In the genomic region with DNA sequence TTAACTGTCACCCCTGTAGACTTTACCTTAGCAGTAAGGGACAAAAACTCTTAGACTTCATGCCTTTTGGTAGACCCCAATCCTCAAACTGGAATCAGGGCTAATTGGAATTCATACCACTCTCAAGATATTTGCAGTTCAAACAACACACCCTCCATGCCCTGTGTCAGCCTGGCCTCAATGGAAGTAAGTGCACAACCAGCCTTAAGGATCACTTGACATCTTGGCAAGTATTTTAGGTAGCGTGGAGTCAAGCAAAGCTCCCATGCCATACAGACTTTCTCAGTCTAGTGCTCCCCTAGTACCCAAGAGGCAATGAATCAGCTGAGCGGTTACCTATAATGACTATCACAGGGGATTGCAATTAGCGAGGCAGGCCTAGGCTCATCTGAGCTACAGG, we compare ENCODE assay signal across 16 mouse cellular contexts. TPM values are rescaled to one million over a fixed set of nuclear protein-coding genes. Genes with fewer than 3 reads are reported as not detected.
DNase-seq lines count a peak whose midpoint lies in the region; ATAC-seq and TF ChIP-seq lines count a peak whose summit lies in the region.
"Had no signal": no experiment of that assay in that cellular context is flagged by ENCODE, and none has a peak within 500 bp of the region (broad histone marks: within the 10 kb centered on the region; RNA-seq: fewer than 3 reads in every experiment).

No protein-coding gene starts in this region.

- H3K4me1 ChIP-seq in erythroblast, embryonic 14.5 days (ENCODE audit: control insufficient read depth) = peaks cover 40% of the 10 kb centered on the region
- peaks cover 26% of the 10 kb centered on the region for H3K4me1 ChIP-seq in kidney, embryonic 15.5 days
- H3K4me1 ChIP-seq in ES-Bruce4 (ENCODE audit: control insufficient read depth, insufficient read depth, low read length) = no peaks in the 10 kb centered on the region
- peaks cover 30% of the 10 kb centered on the region for H3K4me1 ChIP-seq in liver, embryonic 15.5 days (replicated peaks)

- WGBS in kidney, embryonic 15.5 days = 67% methylated on average over 3 of the region's 3 CpGs
- WGBS in liver, embryonic 15.5 days (ENCODE audit: insufficient replicate concordance) = 85% methylated on average over 3 of the region's 3 CpGs

- DNase-seq in kidney, adult 8-10 months = no peak
- DNase-seq in layer of hippocampus, adult 11-12 months (ENCODE audit: low spot score) = no peak
- DNase-seq in cerebellum, adult 11 months = no peak
- DNase-seq: adrenal gland, adult 2 months; kidney, adult 18-20 months; left cerebral cortex, postnatal 4 days had no signal

- TF ChIP-seq EP300 in ES-Bruce4 (IDR thresholded peaks at IDR 0.05; ENCODE audit: insufficient read depth, low read depth, low read length) = no peak

- H3K27me3 ChIP-seq in erythroblast, embryonic 14.5 days (ENCODE audit: control insufficient read depth) = no peaks in the 10 kb centered on the region; the same call in 1 of the 2 replicates
- H3K27me3 ChIP-seq in kidney, embryonic 15.5 days = no peaks in the 10 kb centered on the region
- H3K27me3 ChIP-seq in ES-Bruce4 (ENCODE audit: control insufficient read depth, insufficient read depth, low read length, poor library complexity, severe bottlenecking) = no peaks in the 10 kb centered on the region
- no peaks in the 10 kb centered on the region for H3K27me3 ChIP-seq in liver, embryonic 15.5 days

- no peak for ATAC-seq in erythroblast, adult 5-6 weeks (replicated peaks; ENCODE audit: low FRiP score, poor library complexity, severe bottlenecking)
- no peak for ATAC-seq in kidney, embryonic 15.5 days (replicated peaks; ENCODE audit: low FRiP score)
- ATAC-seq in liver, embryonic 15.5 days (ENCODE audit: insufficient read depth) = no peak

- H3K4me2 ChIP-seq in kidney, embryonic 15.5 days = no peak overlapping the region
- no peak overlapping the region for H3K4me2 ChIP-seq in liver, embryonic 15.5 days

- H3K9ac ChIP-seq in kidney, embryonic 15.5 days = no peak overlapping the region
- H3K9ac ChIP-seq in ES-Bruce4 (ENCODE audit: low read depth, poor library complexity, severe bottlenecking) = no peak overlapping the region
- no peak overlapping the region for H3K9ac ChIP-seq in liver, embryonic 15.5 days

- TF ChIP-seq CTCF in ES-Bruce4 (IDR thresholded peaks at IDR 0.05; ENCODE audit: low read depth, low read length) = no peak

- peaks cover 5% of the 10 kb centered on the region for H3K9me3 ChIP-seq in erythroblast, embryonic 14.5 days (ENCODE audit: control insufficient read depth, low read length)
- no peaks in the 10 kb centered on the region for H3K9me3 ChIP-seq in kidney, embryonic 15.5 days (replicated peaks)
- no peaks in the 10 kb centered on the region for H3K9me3 ChIP-seq in ES-Bruce4 (replicated peaks; ENCODE audit: control insufficient read depth, insufficient read depth, low read length, poor library complexity, severe bottlenecking)
- H3K9me3 ChIP-seq in liver, embryonic 15.5 days (replicated peaks) = no peaks in the 10 kb centered on the region

- H3K4me3 ChIP-seq in erythroblast, embryonic 14.5 days (replicated peaks) = peak overlapping the region; percentile 6
- H3K4me3 ChIP-seq in kidney, embryonic 15.5 days (replicated peaks) = no peak overlapping the region
- H3K4me3 ChIP-seq in ES-Bruce4 (ENCODE audit: low read depth, low read length) = no peak overlapping the region
- H3K4me3 ChIP-seq in liver, embryonic 15.5 days (replicated peaks) = no peak overlapping the region

- peaks cover 34% of the 10 kb centered on the region for H3K36me3 ChIP-seq in erythroblast, embryonic 14.5 days (ENCODE audit: control insufficient read depth)
- H3K36me3 ChIP-seq in kidney, embryonic 15.5 days = peaks cover 12% of the 10 kb centered on the region
- peaks cover 17% of the 10 kb centered on the region for H3K36me3 ChIP-seq in ES-Bruce4 (ENCODE audit: control insufficient read depth, insufficient read depth, low read length, poor library complexity, severe bottlenecking)
- H3K36me3 ChIP-seq in liver, embryonic 15.5 days (replicated peaks) = peaks cover 23% of the 10 kb centered on the region

- H3K27ac ChIP-seq in kidney, embryonic 15.5 days = 0 out of 2 replicates have a peak overlapping the region, but pooled peaks have one; percentile 10
- peak overlapping the region; percentile 12; the same call in 1 of the 2 replicates for H3K27ac ChIP-seq in ES-Bruce4 (ENCODE audit: insufficient read depth, low read length)
- 0 out of 2 replicates have a peak overlapping the region, but pooled peaks have one; percentile 19 for H3K27ac ChIP-seq in liver, embryonic 15.5 days (replicated peaks)

- no peak for TF ChIP-seq POLR2A in ES-Bruce4 (IDR thresholded peaks at IDR 0.05; ENCODE audit: insufficient read depth, low read length)

RNA-seq across cellular contexts. Expression of gene Tuba1b, which starts 3.4 kb away (rescaled TPM):
- polyA plus RNA-seq in erythroblast, embryonic 14.5 days (2012) = 71.2 and 76.8 TPM in 2 replicates
- 804 and 902 TPM in 2 replicates for total RNA-seq in erythroblast, adult 5-6 weeks (2015; ENCODE audit: low replicate concordance)
- total RNA-seq in erythroblast, adult 5-6 weeks (2017; ENCODE audit: low replicate concordance) = 180 and 247 TPM in 2 replicates
- 1,698 and 1,797 TPM in 2 replicates for polyA plus RNA-seq in kidney, embryonic 15.5 days (2015; fragmentation: Nextera tagmentation; extraction: Ambion mirVana)
- 3,464 and 4,107 TPM in 2 replicates for polyA plus RNA-seq in ES-Bruce4 (2011; ENCODE audit: insufficient read depth, insufficient read length, low read depth, missing spikeins)
- polyA plus RNA-seq in liver, embryonic 15.5 days (2015; fragmentation: Nextera tagmentation; extraction: Ambion mirVana) = 1,053 and 1,106 TPM in 2 replicates

RNA-seq across cellular contexts. Expression of gene Lmbr1l, which starts 13.0 kb away (rescaled TPM):
- polyA plus RNA-seq in erythroblast, embryonic 14.5 days (2012) = 0.37 and 0.59 TPM in 2 replicates
- total RNA-seq in erythroblast, adult 5-6 weeks (2015; ENCODE audit: low replicate concordance) = 2.3 and 3.3 TPM in 2 replicates
- total RNA-seq in erythroblast, adult 5-6 weeks (2017; ENCODE audit: low replicate concordance) = 10.6 and 12.8 TPM in 2 replicates
- polyA plus RNA-seq in kidney, embryonic 15.5 days (2015; fragmentation: Nextera tagmentation; extraction: Ambion mirVana) = 16.4 and 17.6 TPM in 2 replicates
- 30.9 and 33.4 TPM in 2 replicates for polyA plus RNA-seq in ES-Bruce4 (2011; ENCODE audit: insufficient read depth, insufficient read length, low read depth, missing spikeins)
- polyA plus RNA-seq in liver, embryonic 15.5 days (2015; fragmentation: Nextera tagmentation; extraction: Ambion mirVana) = 4.7 and 4.8 TPM in 2 replicates

RNA-seq across cellular contexts. Expression of gene Gm49450, which starts 22.4 kb away (rescaled TPM):
- not detected in 2 replicates for polyA plus RNA-seq in erythroblast, embryonic 14.5 days (2012)
- total RNA-seq in erythroblast, adult 5-6 weeks (2015; ENCODE audit: low replicate concordance) = not detected in 2 replicates
- total RNA-seq in erythroblast, adult 5-6 weeks (2017; ENCODE audit: low replicate concordance) = 4.7 TPM in 1 of 2 replicates, not detected in the other
- not detected in 2 replicates for polyA plus RNA-seq in kidney, embryonic 15.5 days (2015; fragmentation: Nextera tagmentation; extraction: Ambion mirVana)
- polyA plus RNA-seq in ES-Bruce4 (2011; ENCODE audit: insufficient read depth, insufficient read length, low read depth, missing spikeins) = not detected in 2 replicates
- not detected in 2 replicates for polyA plus RNA-seq in liver, embryonic 15.5 days (2015; fragmentation: Nextera tagmentation; extraction: Ambion mirVana)
- total RNA-seq: gastrocnemius, adult 18-20 months; layer of hippocampus, adult 8-10 months; left cerebral cortex, postnatal 4 days had no signal
- polyA plus RNA-seq: embryonic facial prominence, embryonic 11.5 days; heart, postnatal 0 days; thymus, postnatal 0 days had no signal

RNA-seq across cellular contexts. Expression of gene Tuba1a, which starts 22.5 kb away (rescaled TPM):
- 4.0 and 13.4 TPM in 2 replicates for polyA plus RNA-seq in erythroblast, embryonic 14.5 days (2012)
- 15.3 and 19.6 TPM in 2 replicates for total RNA-seq in erythroblast, adult 5-6 weeks (2015; ENCODE audit: low replicate concordance)
- total RNA-seq in erythroblast, adult 5-6 weeks (2017; ENCODE audit: low replicate concordance) = 4.3 and 5.9 TPM in 2 replicates
- polyA plus RNA-seq in kidney, embryonic 15.5 days (2015; fragmentation: Nextera tagmentation; extraction: Ambion mirVana) = 854 and 1,029 TPM in 2 replicates
- 700 and 767 TPM in 2 replicates for polyA plus RNA-seq in ES-Bruce4 (2011; ENCODE audit: insufficient read depth, insufficient read length, low read depth, missing spikeins)
- 71.7 and 75.1 TPM in 2 replicates for polyA plus RNA-seq in liver, embryonic 15.5 days (2015; fragmentation: Nextera tagmentation; extraction: Ambion mirVana)

RNA-seq across cellular contexts. Expression of gene Dhh, which starts 32.7 kb away (rescaled TPM):
- not detected in 2 replicates for polyA plus RNA-seq in erythroblast, embryonic 14.5 days (2012)
- total RNA-seq in erythroblast, adult 5-6 weeks (2015; ENCODE audit: low replicate concordance) = not detected in 2 replicates
- not detected in 2 replicates for total RNA-seq in erythroblast, adult 5-6 weeks (2017; ENCODE audit: low replicate concordance)
- polyA plus RNA-seq in kidney, embryonic 15.5 days (2015; fragmentation: Nextera tagmentation; extraction: Ambion mirVana) = 1.4 and 2.0 TPM in 2 replicates
- polyA plus RNA-seq in ES-Bruce4 (2011; ENCODE audit: insufficient read depth, insufficient read length, low read depth, missing spikeins) = 0.40 and 0.78 TPM in 2 replicates
- polyA plus RNA-seq in liver, embryonic 15.5 days (2015; fragmentation: Nextera tagmentation; extraction: Ambion mirVana) = 0.08 and 0.12 TPM in 2 replicates

Comparison
In these comparisons a context has a peak if more than half of its experiments do, and no peak if none do; other contexts are left out.
1. RNA of gene Tuba1b, which starts 3.4 kb away (polyA plus RNA-seq): 3,464 to 4,107 TPM in ES-Bruce4, 1,698 to 1,797 TPM in kidney, embryonic 15.5 days and 1,053 to 1,106 TPM in liver, embryonic 15.5 days; 71.2 to 76.8 TPM in erythroblast, embryonic 14.5 days; every median in the first group is over 10 times any median in the second.
2. Peak in every context shown above with its lines, with median percentiles within 50 percentile points of each other: H3K27ac ChIP-seq.